Mouse (Mus musculus): ENCODE results near the gene Ptpn11.

The Ptpn11 gene

GRCm38 (mm10) chr5:121184375-121184774 lies 6.8 kb downstream of the Ptpn11 start:
- no peak for DNase-seq (ENCODE audit: low spot score in 2 of 2)

GRCm38 (mm10) chr5:121183269-121183668 lies 7.9 kb downstream of the Ptpn11 start:
- no peak for DNase-seq (ENCODE audit: low spot score in 2 of 2)

GRCm38 (mm10) chr5:121179077-121179857 lies 11.9 kb downstream of the Ptpn11 start:
- no peak for DNase-seq (ENCODE audit: low spot score in 2 of 2)

- no peak for DNase-seq (ENCODE audit: low spot score in 2 of 2)
Measured at GRCm38 (mm10) chr5:121172835-121173234, 18.4 kb downstream of the Ptpn11 start.

GRCm38 (mm10) chr5:121169588-121169987 lies 21.6 kb downstream of the Ptpn11 start:
- DNase-seq (ENCODE audit: low spot score in 2 of 2): no peak

GRCm38 (mm10) chr5:121166884-121167283 lies 24.3 kb downstream of the Ptpn11 start:
- no peak for DNase-seq (ENCODE audit: low spot score in 2 of 2)

- no peak for DNase-seq (ENCODE audit: low spot score in 2 of 2)
Measured at GRCm38 (mm10) chr5:121162923-121163322, 28.3 kb downstream of the Ptpn11 start.

GRCm38 (mm10) chr5:121162285-121162684 lies 28.9 kb downstream of the Ptpn11 start:
- no peak for DNase-seq (ENCODE audit: low spot score in 2 of 2)

GRCm38 (mm10) chr5:121158966-121159365 lies 32.2 kb downstream of the Ptpn11 start:
- no peak for DNase-seq (ENCODE audit: low spot score in 2 of 2)

GRCm38 (mm10) chr5:121157489-121157888 lies 33.7 kb downstream of the Ptpn11 start:
- no peak for DNase-seq (ENCODE audit: low spot score in 2 of 2)

- no peak for DNase-seq (ENCODE audit: low spot score in 2 of 2)
Measured at GRCm38 (mm10) chr5:121157017-121157416, 34.2 kb downstream of the Ptpn11 start.

- no peak for DNase-seq (ENCODE audit: low spot score in 2 of 2)
Measured at GRCm38 (mm10) chr5:121156121-121156520, 35.1 kb downstream of the Ptpn11 start.

- DNase-seq (ENCODE audit: low spot score in 2 of 2): no peak
Measured at GRCm38 (mm10) chr5:121150684-121151083, 40.5 kb downstream of the Ptpn11 start.

- DNase-seq (ENCODE audit: low spot score in 2 of 2): no peak
Measured at GRCm38 (mm10) chr5:121149246-121149645, 42.0 kb downstream of the Ptpn11 start.

- DNase-seq (ENCODE audit: low spot score in 2 of 2): peak in 1 of 2 experiments; percentile 51
Measured at GRCm38 (mm10) chr5:121146275-121146674, 44.9 kb downstream of the Ptpn11 start.

GRCm38 (mm10) chr5:121145609-121146008 lies 45.6 kb downstream of the Ptpn11 start:
- DNase-seq (ENCODE audit: low spot score in 2 of 2): no peak

- DNase-seq (ENCODE audit: low spot score in 2 of 2): no peak
Measured at GRCm38 (mm10) chr5:121144441-121145238, 46.6 kb downstream of the Ptpn11 start.

GRCm38 (mm10) chr5:121142431-121143119 lies 48.6 kb downstream of the Ptpn11 start:
- DNase-seq (ENCODE audit: low spot score in 2 of 2): no peak

GRCm38 (mm10) chr5:121140276-121140675 lies 50.9 kb downstream of the Ptpn11 start:
- no peak for DNase-seq (ENCODE audit: low spot score in 2 of 2)

GRCm38 (mm10) chr5:121137125-121137524 lies 54.1 kb downstream of the Ptpn11 start:
- no peak for DNase-seq (ENCODE audit: low spot score in 2 of 2)

- DNase-seq (ENCODE audit: low spot score in 2 of 2): no peak
Measured at GRCm38 (mm10) chr5:121131801-121132200, 59.4 kb downstream of the Ptpn11 start.

GRCm38 (mm10) chr5:121129254-121129653 lies 61.9 kb downstream of the Ptpn11 start:
- DNase-seq (ENCODE audit: low spot score in 2 of 2): no peak

Data from cerebellum, postnatal 4 days (tissue).